Mouse (Mus musculus) Patski (cell line): Measurements from ENCODE around the gene Clcf1. TPM values are rescaled to one million over a fixed set of nuclear protein-coding genes. Genes with fewer than 3 reads are reported as not detected.

Source experiments
- ATAC-seq: fragments of 100-300 bp; one replicate; pipeline ENCODE4 v1.8.0; 2021
- CTCF ChIA-PET: fragments of 350-600 bp; sonication (Branson Sonifier 250); formaldehyde crosslinking; loops from one replicate; lab custom pipeline; 2022; ENCODE audit warnings: inconsistent platforms; lab: Charles Lee
- POLR2A ChIA-PET: fragments of 350-600 bp; sonication (Branson Sonifier 250); formaldehyde crosslinking; loops from one replicate; lab custom pipeline; 2022; ENCODE audit warnings: antibody characterized with exemption, inconsistent platforms; lab: Charles Lee
- DNase-seq: peaks from one replicate; pipeline ENCODE4 v3.0.0-alpha.2; 2011; ENCODE audit warnings: low read depth, low spot score
- H3K27me3 ChIP-seq: fragments of 371-371 bp; one replicate; pipeline ENCODE4 v1.5.1; 2021
- CTCF ChIP-seq: fragments of 100-300 bp; IDR thresholded peaks from one replicate; pipeline ENCODE4 v1.5.1; 2021
- in situ Hi-C: fragments of 300-500 bp; cut with MboI; formaldehyde crosslinking; loops from 3 replicates; pipeline ENCODE4 v1.11.1; 2018; ENCODE audit warnings: low pct_unique_long_range_greater_than_20kb, mixed read lengths
- polyA plus RNA-seq: library from polyadenylated mRNA; unstranded; gene quantifications from one replicate; pipeline ENCODE4 v1.2.3, GENCODE M21; 2021

Clcf1 gene
- polyA plus RNA-seq, 1 experiment from 2014 or later = 122 TPM

GRCm38 (mm10) chr19:4192251-4192985 lies 21.6 kb upstream of the Clcf1 start:
- no peak for ATAC-seq
- POLR2A ChIA-PET = interaction anchor here (0.7 to 2.1 kb wide), 9 partner anchors 9 to 350 kb away, joined by 3 to 22 read pairs (median 5); partner anchors contain the start of genes AC109138.7, Clcf1 and Rad9a
- no peak for DNase-seq
- no peak for TF ChIP-seq CTCF
- in situ Hi-C loops = no loop called here
- CTCF ChIA-PET = interaction anchor here (0.7 to 2.8 kb wide), 8 partner anchors 8 to 36 kb away, joined by 3 to 6 read pairs (median 3); no protein-coding TSS in a partner anchor
- H3K27me3 ChIP-seq = no peaks in the 10 kb centered on the region

GRCm38 (mm10) chr19:4193129-4193528 lies 20.9 kb upstream of the Clcf1 start:
- in situ Hi-C loops = no loop called here

GRCm38 (mm10) chr19:4194021-4194724 lies 19.9 kb upstream of the Clcf1 start:
- no peak for ATAC-seq
- no peaks in the 10 kb centered on the region for H3K27me3 ChIP-seq
- TF ChIP-seq CTCF = no peak
- DNase-seq = no peak
- CTCF ChIA-PET = interaction anchor here (1.0 kb wide), 1 partner anchor 34 kb away, joined by 3 read pairs; no protein-coding TSS in a partner anchor
- POLR2A ChIA-PET = interaction anchor here (1.0 kb wide), 1 partner anchor 24 kb away, joined by 4 read pairs; no protein-coding TSS in a partner anchor
- in situ Hi-C loops = no loop called here

More at GRCm38 (mm10) chr19:4193129-4193528, 20.9 kb upstream of the Clcf1 start:
- TF ChIP-seq CTCF = no peak
- ATAC-seq (no peak), DNase-seq (no peak)
- H3K27me3 ChIP-seq = no peaks in the 10 kb centered on the region
- CTCF ChIA-PET = interaction anchor here (1.0 to 2.8 kb wide), 4 partner anchors 19 to 35 kb away, joined by 3 to 6 read pairs (median 4); no protein-coding TSS in a partner anchor
- POLR2A ChIA-PET = interaction anchor here (1.0 to 2.1 kb wide), 4 partner anchors 8 to 63 kb away, joined by 4 to 16 read pairs (median 6); partner anchors contain the start of genes AC109138.7, Clcf1 and Rad9a

GRCm38 (mm10) chr19:4194776-4195650 lies 19.0 kb upstream of the Clcf1 start:
- ChIA-PET POLR2A (interaction anchor here (0.6 to 3.6 kb wide), 4 partner anchors 25 to 69 kb away, joined by 3 to 22 read pairs (median 6); partner anchors contain the start of genes Aip and Ptprcap), CTCF (interaction anchor here (0.9 to 1.3 kb wide), 2 partner anchors 54 to 73 kb away, joined by 3 to 4 read pairs; no protein-coding TSS in a partner anchor)
- TF ChIP-seq CTCF = no peak
- ATAC-seq (no peak), DNase-seq (no peak)
- H3K27me3 ChIP-seq = no peaks in the 10 kb centered on the region
- in situ Hi-C loops = no loop called here

GRCm38 (mm10) chr19:4196048-4196447 lies 18.0 kb upstream of the Clcf1 start:
- no peaks in the 10 kb centered on the region for H3K27me3 ChIP-seq
- CTCF ChIA-PET = interaction anchor here (1.1 to 2.1 kb wide), 5 partner anchors 11 to 74 kb away, joined by 3 to 11 read pairs (median 4); no protein-coding TSS in a partner anchor
- POLR2A ChIA-PET = interaction anchor here (0.6 to 3.6 kb wide), 9 partner anchors 12 to 70 kb away, joined by 3 to 22 read pairs (median 3); partner anchors contain the start of genes Aip and Ptprcap
- ATAC-seq = no peak
- TF ChIP-seq CTCF = no peak
- in situ Hi-C loops = no loop called here
- DNase-seq = no peak

- in situ Hi-C loops = no loop called here
- POLR2A ChIA-PET = interaction anchor here (0.9 to 3.6 kb wide), 8 partner anchors 11 to 71 kb away, joined by 3 to 22 read pairs (median 4); partner anchors contain the start of gene Aip
- ATAC-seq = no peak
- no peak for DNase-seq
- CTCF ChIA-PET = interaction anchor here (1.1 to 2.1 kb wide), 5 partner anchors 11 to 74 kb away, joined by 3 to 11 read pairs (median 4); no protein-coding TSS in a partner anchor
- no peaks in the 10 kb centered on the region for H3K27me3 ChIP-seq
- no peak for TF ChIP-seq CTCF
Measured at GRCm38 (mm10) chr19:4196548-4196947, 17.5 kb upstream of the Clcf1 start.

- in situ Hi-C loops = no loop called here
- POLR2A ChIA-PET = interaction anchor here (0.9 to 3.6 kb wide), 6 partner anchors 10 to 71 kb away, joined by 3 to 22 read pairs (median 4); partner anchors contain the start of gene Aip
- TF ChIP-seq CTCF = no peak
- DNase-seq (no peak), ATAC-seq (no peak)
- CTCF ChIA-PET = interaction anchor here (1.1 to 2.1 kb wide), 5 partner anchors 10 to 97 kb away, joined by 3 to 11 read pairs (median 3); partner anchors contain the start of gene Pitpnm1
- no peaks in the 10 kb centered on the region for H3K27me3 ChIP-seq
Measured at GRCm38 (mm10) chr19:4197180-4197579, 16.9 kb upstream of the Clcf1 start.

GRCm38 (mm10) chr19:4201291-4201909 lies 12.6 kb upstream of the Clcf1 start, which contains the start of gene Rad9a:
Gene Rad9a, minus strand, starts transcription at chr19:4201662.
- H3K27me3 ChIP-seq = no peaks in the 10 kb centered on the region
- DNase-seq = peak; percentile 68
- in situ Hi-C loops = loop anchor here (5.0 kb wide), 2 partner anchors 46 to 79 kb away; no protein-coding TSS in a partner anchor
- no peak for TF ChIP-seq CTCF
- POLR2A ChIA-PET = interaction anchor here (0.7 to 2.9 kb wide), 14 partner anchors 9 to 132 kb away, joined by 3 to 16 read pairs (median 4); partner anchors contain the start of gene Ppp1ca
- CTCF ChIA-PET = interaction anchor here (0.9 to 2.2 kb wide), 11 partner anchors 9 to 102 kb away, joined by 3 to 9 read pairs (median 4); partner anchors contain the start of gene Aip
- ATAC-seq = peak; percentile 40
